In genomic region chr19:47049840-47050239, GRCm38 (mm10) we compare ENCODE assay signal across 8 mouse cellular contexts. TPM values are rescaled to one million over a fixed set of nuclear protein-coding genes. Genes with fewer than 3 reads are reported as not detected.
A peak's percentile ranks its signal among the peaks of the same experiment; 100 is the strongest.
DNase-seq lines count a peak whose midpoint lies in the region; ATAC-seq and TF ChIP-seq lines count a peak whose summit lies in the region.

No protein-coding gene starts in this region.

- H3K27ac ChIP-seq in kidney, adult 2 months (ENCODE audit: insufficient read depth, low read depth, low read length) = no peak overlapping the region
- peak overlapping the region; percentile 84; the same call in 1 of the 2 replicates for H3K27ac ChIP-seq in forebrain, embryonic 16.5 days (ENCODE audit: low read length)
- no peak overlapping the region for H3K27ac ChIP-seq in macrophage

- H3K4me1 ChIP-seq in kidney, adult 2 months (ENCODE audit: control insufficient read depth, insufficient read depth, low read length) = peaks cover 13% of the 10 kb centered on the region
- peaks cover 35% of the 10 kb centered on the region for H3K4me1 ChIP-seq in G1E (ENCODE audit: insufficient read depth, low read depth, low read length)
- peaks cover 20% of the 10 kb centered on the region for H3K4me1 ChIP-seq in forebrain, embryonic 16.5 days (replicated peaks; ENCODE audit: control insufficient read depth, insufficient read depth, low read length)

- no peaks in the 10 kb centered on the region for H3K9me3 ChIP-seq in G1E (replicated peaks)
- H3K9me3 ChIP-seq in forebrain, embryonic 16.5 days (ENCODE audit: control insufficient read depth, low read length) = no peaks in the 10 kb centered on the region

- H3K9ac ChIP-seq in forebrain, embryonic 16.5 days (replicated peaks; ENCODE audit: low read depth, low read length) = peak overlapping the region; percentile 94

- H3K4me3 ChIP-seq in kidney, adult 2 months (ENCODE audit: insufficient read depth, low read depth, low read length) = peak overlapping the region; percentile 88
- H3K4me3 ChIP-seq in G1E (ENCODE audit: low read depth, low read length) (peak overlapping the region; percentile 84), macrophage (ENCODE audit: inconsistent target) (peak overlapping the region; percentile 40)
- peak overlapping the region; percentile 98 for H3K4me3 ChIP-seq in forebrain, embryonic 16.5 days (replicated peaks; ENCODE audit: low read length)

- H3K4me2 ChIP-seq in forebrain, embryonic 16.5 days (ENCODE audit: low read length) = peak overlapping the region; percentile 78

- no peaks in the 10 kb centered on the region for H3K36me3 ChIP-seq in kidney, adult 2 months (ENCODE audit: control insufficient read depth, insufficient read depth, low read length)
- H3K36me3 ChIP-seq in G1E (replicated peaks) (peaks cover 38% of the 10 kb centered on the region), macrophage (ENCODE audit: inconsistent target) (no peaks in the 10 kb centered on the region)
- H3K36me3 ChIP-seq in forebrain, embryonic 16.5 days (ENCODE audit: control insufficient read depth, insufficient read depth) = peaks cover 10% of the 10 kb centered on the region; the same call in 1 of the 2 replicates

- no peak for DNase-seq in kidney, adult 2 months
- no peak for DNase-seq in kidney, adult 18-20 months
- no peak for DNase-seq in G1E (ENCODE audit: low spot score)
- no peak for DNase-seq in layer of hippocampus, adult 8-10 months (ENCODE audit: low spot score in 2 of 2)
- DNase-seq in spleen, postnatal 14 days (ENCODE audit: low spot score in 2 of 2) = no peak
- DNase-seq in right cerebral cortex, postnatal 14 days = no peak

- ATAC-seq in G1E (ENCODE audit: extremely low read depth, insufficient number of reproducible peaks, low FRiP score, poor library complexity, severe bottlenecking) = no peak
- ATAC-seq in forebrain, embryonic 16.5 days = no peak

- WGBS in kidney, adult 2 months = 4% methylated on average over 7 of the region's 7 CpGs
- 7% methylated on average over 7 of the region's 7 CpGs for WGBS in forebrain, embryonic 16.5 days
- WGBS in macrophage (ENCODE audit: missing documents) = 21% methylated on average over 7 of the region's 7 CpGs

- no peaks in the 10 kb centered on the region for H3K79me2 ChIP-seq in macrophage (ENCODE audit: inconsistent target)

- no peak for TF ChIP-seq POLR2A in kidney, adult 2 months (IDR thresholded peaks at IDR 0.05; ENCODE audit: low read depth, low read length)

- H3K27me3 ChIP-seq in kidney, adult 2 months (replicated peaks; ENCODE audit: control insufficient read depth, insufficient read depth, low read length) = no peaks in the 10 kb centered on the region
- H3K27me3 ChIP-seq in G1E (ENCODE audit: insufficient read depth, low read length) = peaks cover 5% of the 10 kb centered on the region
- no peaks in the 10 kb centered on the region for H3K27me3 ChIP-seq in forebrain, embryonic 16.5 days (replicated peaks; ENCODE audit: control insufficient read depth, insufficient read depth, low read length)

- TF ChIP-seq CTCF in kidney, adult 2 months (conservative IDR thresholded peaks at IDR 0.05; ENCODE audit: insufficient read depth, insufficient read length, low read depth, low read length) = no peak
- no peak for TF ChIP-seq CTCF in G1E (IDR thresholded peaks at IDR 0.05; ENCODE audit: low read depth, low read length)

RNA-seq across cellular contexts. Expression of gene Pcgf6, which starts 0.9 kb away (rescaled TPM):
- polyA plus RNA-seq in kidney, adult 2 months (2012; rRNA removed) = 6.0 and 7.7 TPM in 2 replicates
- total RNA-seq in G1E (2014; fragmentation: Nextera tagmentation) = 22.7 and 25.9 TPM in 2 replicates
- total RNA-seq in G1E (2017) = 16.9 and 18.1 TPM in 2 replicates
- 14.7 and 16.6 TPM in 2 replicates for polyA plus RNA-seq in G1E (2012)
- polyA plus RNA-seq in forebrain, embryonic 16.5 days (2015; fragmentation: Nextera tagmentation; extraction: Ambion mirVana) = 28.9 and 32.3 TPM in 2 replicates
- total RNA-seq in macrophage (2018; cell fraction: chromatin; rRNA removed) = 10 to 100 TPM in 20 of 26 experiments, 1 to 10 TPM in 6; 6.8 to 47.3 (median 26.9) TPM
- total RNA-seq in macrophage (2018; cell fraction: cytosol; rRNA removed) = 1 to 10 TPM; 2.1 to 7.8 (median 4.6) TPM
- 10 to 100 TPM in 15 of 26 experiments, 1 to 10 TPM in 11; 3.4 to 35.4 (median 11.6) TPM for total RNA-seq in macrophage (2018; cell fraction: nucleus; rRNA removed)
- 4.3 to 11.3 TPM (median 6.7 TPM) in 3 replicates for polyA plus RNA-seq in macrophage (2018)
- 10 to 100 TPM; 17.7 to 27.8 (median 21.1) TPM for total RNA-seq in layer of hippocampus, adult 8-10 months (2022)

RNA-seq across cellular contexts. Expression of gene Taf5, which starts 17.7 kb away (rescaled TPM):
- polyA plus RNA-seq in kidney, adult 2 months (2012; rRNA removed) = 1.6 and 1.8 TPM in 2 replicates
- total RNA-seq in G1E (2014; fragmentation: Nextera tagmentation) (18.1 and 23.0 TPM in 2 replicates), G1E (2017) (22.0 and 22.6 TPM in 2 replicates)
- polyA plus RNA-seq in G1E (2012) (7.4 and 10.1 TPM in 2 replicates), macrophage (2018) (3.1 to 3.3 TPM (median 3.2 TPM) in 3 replicates)
- polyA plus RNA-seq in forebrain, embryonic 16.5 days (2015; fragmentation: Nextera tagmentation; extraction: Ambion mirVana) = 5.8 and 6.0 TPM in 2 replicates
- total RNA-seq in macrophage (2018; cell fraction: chromatin; rRNA removed) = 1 to 10 TPM; 1.3 to 7.4 (median 4.4) TPM
- total RNA-seq in macrophage (2018; cell fraction: cytosol; rRNA removed) = 1 to 10 TPM; 1.5 to 3.8 (median 2.8) TPM
- total RNA-seq in macrophage (2018; cell fraction: nucleus; rRNA removed) = 1 to 10 TPM; 1.2 to 9.3 (median 3.9) TPM
- total RNA-seq in layer of hippocampus, adult 8-10 months (2022) = 1 to 10 TPM; 5.4 to 6.1 (median 5.7) TPM

RNA-seq across cellular contexts. Expression of gene Nt5c2, which starts 34.9 kb away (rescaled TPM):
- 32.2 and 36.3 TPM in 2 replicates for polyA plus RNA-seq in kidney, adult 2 months (2012; rRNA removed)
- 148 TPM in 2 replicates for total RNA-seq in G1E (2014; fragmentation: Nextera tagmentation)
- total RNA-seq in G1E (2017) = 136 and 158 TPM in 2 replicates
- polyA plus RNA-seq in G1E (2012) = 7.2 and 17.0 TPM in 2 replicates
- 76.8 and 81.4 TPM in 2 replicates for polyA plus RNA-seq in forebrain, embryonic 16.5 days (2015; fragmentation: Nextera tagmentation; extraction: Ambion mirVana)
- 100 to 1,000 TPM in 17 of 26 experiments, 10 to 100 TPM in 9; 27.4 to 302 (median 150) TPM for total RNA-seq in macrophage (2018; cell fraction: chromatin; rRNA removed)
- 10 to 100 TPM; 27.9 to 50.7 (median 38.9) TPM for total RNA-seq in macrophage (2018; cell fraction: cytosol; rRNA removed)
- total RNA-seq in macrophage (2018; cell fraction: nucleus; rRNA removed) = 100 to 1,000 TPM in 6 of 26 experiments, 10 to 100 TPM in 20; 22.1 to 136 (median 68.3) TPM
- polyA plus RNA-seq in macrophage (2018) = 37.6 to 49.9 TPM (median 47.8 TPM) in 3 replicates
- total RNA-seq in layer of hippocampus, adult 8-10 months (2022) = 100 to 1,000 TPM in 1 of 4 experiments, 10 to 100 TPM in 3; 72.5 to 101 (median 83.1) TPM

RNA-seq across cellular contexts. Expression of gene Ina, which starts 35.3 kb away (rescaled TPM):
- polyA plus RNA-seq in kidney, adult 2 months (2012; rRNA removed) = 0.11 and 0.31 TPM in 2 replicates
- total RNA-seq in G1E (2014; fragmentation: Nextera tagmentation) (not detected in 2 replicates), G1E (2017) (0.11 and 0.12 TPM in 2 replicates)
- polyA plus RNA-seq in G1E (2012) (not detected in 2 replicates), macrophage (2018) (not detected in 3 replicates)
- polyA plus RNA-seq in forebrain, embryonic 16.5 days (2015; fragmentation: Nextera tagmentation; extraction: Ambion mirVana) = 272 and 295 TPM in 2 replicates
- not detected for total RNA-seq in macrophage (2018; cell fraction: chromatin; rRNA removed)
- not detected for total RNA-seq in macrophage (2018; cell fraction: cytosol; rRNA removed)
- not detected for total RNA-seq in macrophage (2018; cell fraction: nucleus; rRNA removed)
- 100 to 1,000 TPM; 144 to 177 (median 163) TPM for total RNA-seq in layer of hippocampus, adult 8-10 months (2022)

RNA-seq across cellular contexts. Expression of gene Usmg5, which starts 40.6 kb away (rescaled TPM):
- 323 and 617 TPM in 2 replicates for polyA plus RNA-seq in kidney, adult 2 months (2012; rRNA removed)
- total RNA-seq in G1E (2014; fragmentation: Nextera tagmentation) (144 and 195 TPM in 2 replicates), G1E (2017) (1,057 and 1,170 TPM in 2 replicates)
- polyA plus RNA-seq in G1E (2012) (15.0 and 27.1 TPM in 2 replicates), macrophage (2018) (471 to 670 TPM (median 529 TPM) in 3 replicates)
- polyA plus RNA-seq in forebrain, embryonic 16.5 days (2015; fragmentation: Nextera tagmentation; extraction: Ambion mirVana) = 1,159 and 1,247 TPM in 2 replicates
- 10 to 100 TPM; 15.6 to 58.9 (median 27.9) TPM for total RNA-seq in macrophage (2018; cell fraction: chromatin; rRNA removed)
- total RNA-seq in macrophage (2018; cell fraction: cytosol; rRNA removed) = 100 to 1,000 TPM; 352 to 833 (median 521) TPM
- total RNA-seq in macrophage (2018; cell fraction: nucleus; rRNA removed) = 100 to 1,000 TPM in 6 of 26 experiments, 10 to 100 TPM in 20; 25.8 to 161 (median 72.6) TPM
- total RNA-seq in layer of hippocampus, adult 8-10 months (2022) = 100 to 1,000 TPM; 802 to 951 (median 835) TPM

Comparison
In these comparisons a context has a peak if more than half of its experiments do, and no peak if none do; other contexts are left out.
1. H3K4me3 ChIP-seq: peak in every context shown above with its lines; median percentile 98 in forebrain, embryonic 16.5 days; 88 in kidney, adult 2 months; 84 in G1E; 40 in macrophage.